Mouse (Mus musculus) thymus, adult 2 months (tissue): ENCODE measurements around the gene Acot1.
"Not testable (repeated sequence)": the region's sequence is repeated elsewhere in the genome, so short reads cannot be mapped to it uniquely, and the experiment has no call there.

Experiments
- CTCF ChIP-seq: fragments of 200-500 bp; IDR thresholded peaks from 2 replicates; pipeline ENCODE4 v1.5.1; 2012; ENCODE audit warnings: mild to moderate bottlenecking, control low read depth, low read length, moderate library complexity, borderline replicate concordance; ENCODE audit not compliant: control insufficient read depth, poor library complexity, insufficient read depth; ENCODE audit errors: extremely low read depth
- POLR2A ChIP-seq: fragments of 200-500 bp; IDR thresholded peaks from 2 replicates; pipeline ENCODE4 v1.6.1; 2012; ENCODE audit warnings: mild to moderate bottlenecking, low read length, control low read depth, moderate library complexity; ENCODE audit not compliant: control insufficient read depth, poor library complexity, insufficient read depth; ENCODE audit errors: extremely low read depth

GRCm38 (mm10) chr12:84022266-84022665 is 13.0 kb downstream of the Acot1 start:
- not testable (repeated sequence) for TF ChIP-seq CTCF, POLR2A
